Mouse (Mus musculus): Measurements from ENCODE around the gene Amot. TPM values are rescaled to one million over a fixed set of nuclear protein-coding genes. Genes with fewer than 3 reads are reported as not detected.

Amot gene
- polyA plus RNA-seq, 1 experiment from 2014 or later = 14.3 TPM

DNA sequence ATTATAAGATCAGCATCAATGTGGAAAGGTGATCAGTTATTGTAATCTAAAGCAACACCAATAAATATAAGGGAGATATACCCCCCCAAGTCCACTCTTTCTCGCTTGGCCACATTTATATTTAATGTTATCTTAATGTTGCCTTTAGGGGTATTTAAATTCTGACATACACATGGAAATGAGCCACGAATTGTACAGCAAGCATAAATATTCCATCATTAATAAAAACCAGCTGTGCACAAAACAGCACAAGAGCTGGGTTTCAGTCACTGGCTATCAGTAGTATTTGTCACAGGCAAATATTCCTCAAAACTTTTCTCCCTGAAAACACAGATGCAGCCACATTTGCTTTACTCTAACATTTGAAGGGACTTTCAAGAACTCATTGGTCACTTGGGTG, 5.9 kb downstream of the Amot start:
- Histone ChIP-seq H3K27ac (no peak overlapping the region), H3K4me3 (no peak overlapping the region), H3K36me3 (no peaks in the 10 kb centered on the region), H3K9me3 (no peaks in the 10 kb centered on the region), H3K27me3 (ENCODE audit: insufficient read depth, poor library complexity, severe bottlenecking) (no peaks in the 10 kb centered on the region), H3K4me1 (replicated peaks) (peaks cover 7% of the 10 kb centered on the region; the same call in 1 of the 2 replicates)
- DNase-seq (ENCODE audit: low spot score) = no peak
- WGBS = 63% methylated on average over 2 of the region's 2 CpGs

DNA sequence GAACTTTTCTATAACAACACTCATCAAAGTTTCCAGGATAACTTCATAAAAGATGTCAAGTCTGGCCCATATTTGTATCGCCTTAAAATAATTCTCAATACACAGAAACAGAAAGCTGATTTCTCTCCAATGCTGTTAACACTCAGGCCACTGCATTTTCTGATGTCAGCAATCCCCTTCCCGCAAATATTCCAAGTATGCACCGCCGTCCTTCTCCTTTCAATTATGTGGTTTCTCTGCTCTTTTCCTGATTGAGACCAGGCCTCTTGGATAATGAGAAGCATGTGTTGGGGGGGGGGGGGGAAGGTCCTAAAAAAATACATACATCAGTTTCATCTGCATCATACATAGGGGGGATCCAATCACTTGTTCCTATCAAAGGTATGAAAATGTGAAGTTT, 6.3 kb downstream of the Amot start:
- H3K27me3 ChIP-seq (ENCODE audit: insufficient read depth, poor library complexity, severe bottlenecking) = no peaks in the 10 kb centered on the region
- 74% methylated on average over 4 of the region's 4 CpGs for WGBS
- no peak overlapping the region for H3K27ac ChIP-seq
- no peaks in the 10 kb centered on the region for H3K36me3 ChIP-seq
- H3K4me1 ChIP-seq (replicated peaks) = peaks cover 7% of the 10 kb centered on the region; the same call in 1 of the 2 replicates
- DNase-seq (ENCODE audit: low spot score) = no peak
- no peak overlapping the region for H3K4me3 ChIP-seq
- no peaks in the 10 kb centered on the region for H3K9me3 ChIP-seq

DNA sequence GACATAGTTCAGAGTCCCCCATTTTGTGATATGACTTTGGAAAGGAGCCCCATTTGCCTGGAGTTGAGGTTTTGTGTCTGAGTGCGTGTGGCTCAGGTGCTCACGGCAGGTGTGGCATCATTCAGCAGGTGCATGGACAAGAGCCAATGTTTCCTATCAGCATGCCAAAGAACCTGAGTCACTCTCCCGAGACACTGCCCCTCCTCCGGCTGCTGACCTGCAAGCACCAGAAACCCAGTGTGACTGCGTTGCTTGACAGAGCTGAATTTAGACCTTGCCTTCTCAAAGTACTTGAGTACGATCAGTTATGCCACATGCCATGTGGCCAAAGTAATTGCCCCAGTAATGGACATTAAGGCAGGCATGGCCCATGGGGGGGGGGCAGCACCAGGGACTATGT, 7.5 kb downstream of the Amot start:
- no peak for DNase-seq (ENCODE audit: low spot score)
- Histone ChIP-seq H3K27me3 (ENCODE audit: insufficient read depth, poor library complexity, severe bottlenecking) (no peaks in the 10 kb centered on the region), H3K4me3 (no peak overlapping the region), H3K36me3 (no peaks in the 10 kb centered on the region), H3K27ac (no peak overlapping the region), H3K9me3 (no peaks in the 10 kb centered on the region), H3K4me1 (replicated peaks) (peaks cover 6% of the 10 kb centered on the region; the same call in 1 of the 2 replicates)
- WGBS = 87% methylated on average over 6 of the region's 6 CpGs

DNA sequence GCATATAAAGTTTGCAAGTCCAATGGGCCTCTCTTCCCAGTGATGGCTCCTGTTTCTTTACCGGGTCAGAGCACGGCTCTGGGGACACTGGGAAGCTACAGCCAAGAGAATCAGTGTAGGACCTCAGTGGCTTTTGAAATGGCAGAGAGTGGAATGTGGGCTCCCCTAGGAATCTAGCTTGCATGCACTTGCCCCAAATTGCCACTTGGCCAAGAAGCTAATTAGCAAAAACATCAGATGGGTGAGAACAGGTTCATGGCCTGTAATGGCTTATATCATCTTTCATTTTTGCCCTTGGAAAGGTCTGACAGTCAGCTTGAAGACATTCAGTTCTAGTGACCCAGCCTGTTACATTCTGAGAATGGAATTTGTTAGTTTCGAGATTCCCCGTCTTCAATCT, 9.6 kb downstream of the Amot start:
- DNase-seq (ENCODE audit: low spot score) = no peak
- Histone ChIP-seq H3K4me3 (no peak overlapping the region), H3K9me3 (no peaks in the 10 kb centered on the region), H3K36me3 (no peaks in the 10 kb centered on the region), H3K27me3 (ENCODE audit: insufficient read depth, poor library complexity, severe bottlenecking) (no peaks in the 10 kb centered on the region), H3K27ac (no peak overlapping the region), H3K4me1 (replicated peaks) (no peaks in the 10 kb centered on the region)
- 83% methylated on average over 4 of the region's 4 CpGs for WGBS

DNA sequence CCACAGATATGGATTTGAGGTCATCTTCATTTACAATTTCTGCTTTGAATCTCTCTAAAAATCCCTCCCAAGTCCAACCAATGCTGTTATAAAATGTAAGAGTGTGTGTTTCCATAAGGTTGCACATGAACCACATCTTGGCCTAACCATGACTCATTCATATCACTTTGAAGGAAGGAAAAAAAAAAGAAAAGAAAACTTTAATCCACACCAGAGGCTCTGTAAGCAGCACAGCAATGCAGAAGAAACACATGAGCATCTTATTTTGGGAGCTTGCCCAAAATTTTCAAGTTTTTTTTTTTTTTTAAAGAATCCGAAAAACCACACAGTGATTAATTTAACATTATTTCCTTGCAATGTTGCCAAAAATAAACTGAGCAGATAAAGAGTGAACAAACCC, 14.2 kb downstream of the Amot start:
- H3K9me3 ChIP-seq = no peaks in the 10 kb centered on the region
- peaks cover 11% of the 10 kb centered on the region for H3K36me3 ChIP-seq
- H3K4me3 ChIP-seq = no peak overlapping the region
- H3K4me1 ChIP-seq (replicated peaks) = no peaks in the 10 kb centered on the region
- no peak for DNase-seq (ENCODE audit: low spot score)
- 86% methylated on average over 1 of the region's 1 CpGs for WGBS
- H3K27ac ChIP-seq = no peak overlapping the region
- no peaks in the 10 kb centered on the region for H3K27me3 ChIP-seq (ENCODE audit: insufficient read depth, poor library complexity, severe bottlenecking)

DNA sequence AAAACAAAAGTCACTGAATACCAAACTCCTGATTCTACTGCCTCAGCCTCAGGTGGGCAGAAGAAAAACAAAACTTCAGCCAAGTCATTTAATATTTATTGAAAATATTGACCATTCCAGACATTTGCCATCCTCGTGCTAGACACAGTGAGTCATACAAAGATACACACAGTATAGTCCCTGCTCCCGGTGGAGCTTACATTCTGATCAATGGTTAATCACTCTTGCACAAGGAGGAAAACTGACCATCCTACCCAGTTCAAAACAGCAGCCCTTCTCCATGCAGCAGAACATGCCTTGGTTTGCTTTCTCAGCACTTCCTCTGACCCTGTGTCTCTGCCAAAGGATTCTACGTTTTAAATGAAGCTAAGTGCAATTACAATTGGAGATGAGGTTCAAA, 14.6 kb downstream of the Amot start:
- 74% methylated on average over 3 of the region's 3 CpGs for WGBS
- DNase-seq (ENCODE audit: low spot score) = no peak
- H3K9me3 ChIP-seq = no peaks in the 10 kb centered on the region
- H3K4me1 ChIP-seq (replicated peaks) = no peaks in the 10 kb centered on the region
- no peak overlapping the region for H3K4me3 ChIP-seq
- peaks cover 11% of the 10 kb centered on the region for H3K36me3 ChIP-seq
- no peak overlapping the region for H3K27ac ChIP-seq
- H3K27me3 ChIP-seq (ENCODE audit: insufficient read depth, poor library complexity, severe bottlenecking) = no peaks in the 10 kb centered on the region

DNA sequence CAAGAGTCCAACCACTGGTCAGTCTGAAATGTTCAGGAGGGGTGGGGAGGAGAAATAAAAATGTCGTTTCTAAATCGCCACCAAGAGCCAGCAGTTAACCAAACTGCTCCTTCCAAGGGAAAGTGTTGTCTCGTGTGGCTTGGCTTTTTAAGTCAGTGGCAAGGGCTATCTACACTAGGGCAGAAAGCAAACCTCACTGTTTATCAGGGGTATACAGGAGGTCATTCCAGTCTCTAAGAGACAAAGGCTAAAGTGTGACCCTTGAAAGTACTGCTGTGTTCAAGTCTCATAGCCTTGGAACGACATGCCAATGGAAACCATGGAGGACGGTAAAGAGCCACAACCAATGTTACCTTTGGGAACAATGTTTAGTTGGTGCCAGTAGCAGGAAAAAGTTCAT, 15.0 kb downstream of the Amot start:
- 89% methylated on average over 5 of the region's 5 CpGs for WGBS
- no peaks in the 10 kb centered on the region for H3K27me3 ChIP-seq (ENCODE audit: insufficient read depth, poor library complexity, severe bottlenecking)
- no peak overlapping the region for H3K27ac ChIP-seq
- H3K36me3 ChIP-seq = peaks cover 11% of the 10 kb centered on the region
- H3K4me3 ChIP-seq = no peak overlapping the region
- no peaks in the 10 kb centered on the region for H3K9me3 ChIP-seq
- no peaks in the 10 kb centered on the region for H3K4me1 ChIP-seq (replicated peaks)
- DNase-seq (ENCODE audit: low spot score) = no peak

DNA sequence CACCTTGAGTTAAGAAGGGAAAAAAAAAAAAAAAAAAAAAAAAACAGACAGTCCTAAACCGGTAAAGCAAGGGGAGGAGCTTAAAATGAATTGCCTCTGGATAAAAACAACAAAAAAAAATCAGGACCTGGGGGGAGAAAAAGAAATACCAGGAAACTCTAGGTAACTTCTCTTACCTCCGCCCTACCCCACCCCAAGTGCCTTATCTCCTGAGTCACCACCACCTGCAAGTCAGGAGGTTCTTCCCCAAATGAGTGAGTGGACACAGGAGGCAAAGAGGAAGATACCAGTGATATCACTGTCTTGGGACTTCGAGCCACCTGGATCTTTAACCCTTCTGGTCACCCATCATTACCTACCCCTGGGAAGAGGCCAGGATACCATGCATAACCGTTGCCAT, 19.5 kb downstream of the Amot start:
- no peak for DNase-seq (ENCODE audit: low spot score)
- Histone ChIP-seq H3K4me1 (replicated peaks) (no peaks in the 10 kb centered on the region), H3K27me3 (ENCODE audit: insufficient read depth, poor library complexity, severe bottlenecking) (no peaks in the 10 kb centered on the region), H3K4me3 (no peak overlapping the region), H3K27ac (no peak overlapping the region), H3K9me3 (no peaks in the 10 kb centered on the region), H3K36me3 (peaks cover 11% of the 10 kb centered on the region)
- 70% methylated on average over 4 of the region's 4 CpGs for WGBS

DNA sequence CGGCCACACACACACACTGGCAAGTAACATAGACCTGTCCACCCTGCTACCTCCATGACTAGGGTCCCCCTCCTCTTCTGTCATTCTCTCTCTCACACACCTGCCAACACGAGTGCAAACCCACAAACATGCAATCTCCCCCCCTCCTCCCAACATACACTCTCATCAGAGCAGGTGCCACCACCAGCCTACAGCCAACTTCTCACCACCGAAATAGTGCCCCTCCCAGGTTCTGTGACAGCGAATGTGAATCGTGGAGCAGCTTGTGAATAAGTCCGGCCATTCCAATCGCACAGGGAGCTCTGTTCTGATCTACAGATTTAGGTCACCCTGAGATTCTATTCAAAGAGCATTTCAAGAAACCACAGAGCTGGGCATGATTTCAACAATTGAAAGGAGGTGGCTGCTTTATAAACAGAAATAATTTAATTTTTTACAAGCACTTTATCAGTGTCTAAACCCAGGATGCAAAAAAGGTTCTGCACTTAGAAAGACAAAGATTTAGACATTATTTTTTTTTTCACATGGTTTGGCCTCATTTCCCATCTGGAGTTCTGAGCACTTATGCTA, 21.4 kb downstream of the Amot start:
- Histone ChIP-seq H3K4me1 (replicated peaks) (no peaks in the 10 kb centered on the region), H3K36me3 (peaks cover 11% of the 10 kb centered on the region), H3K4me3 (no peak overlapping the region), H3K27me3 (ENCODE audit: insufficient read depth, poor library complexity, severe bottlenecking) (no peaks in the 10 kb centered on the region), H3K9me3 (no peaks in the 10 kb centered on the region), H3K27ac (no peak overlapping the region)
- DNase-seq (ENCODE audit: low spot score) = no peak
- 91% methylated on average over 7 of the region's 7 CpGs for WGBS

DNA sequence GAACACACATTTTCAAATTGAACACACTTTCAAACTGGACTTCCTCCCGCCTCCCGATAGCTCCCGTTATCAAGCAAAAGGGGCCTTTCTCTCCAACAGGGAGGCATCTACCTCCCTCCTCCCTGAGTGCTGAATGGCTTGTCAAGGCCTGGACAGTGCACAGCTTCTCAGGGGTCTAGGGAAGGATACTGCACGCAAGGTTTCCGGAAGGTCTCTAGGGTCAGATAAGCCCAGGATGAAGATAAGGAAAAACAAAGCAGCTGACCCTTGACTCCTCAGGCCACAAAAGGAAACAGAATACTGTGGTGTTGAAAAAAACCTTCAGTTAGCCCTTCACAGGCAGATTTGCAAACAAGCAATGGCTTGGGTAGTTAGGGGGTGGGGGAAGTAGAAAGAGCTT, 22.6 kb downstream of the Amot start:
- H3K27ac ChIP-seq = no peak overlapping the region
- H3K4me1 ChIP-seq (replicated peaks) = no peaks in the 10 kb centered on the region
- no peak for DNase-seq (ENCODE audit: low spot score)
- H3K9me3 ChIP-seq = no peaks in the 10 kb centered on the region
- H3K36me3 ChIP-seq = peaks cover 9% of the 10 kb centered on the region
- peaks cover 7% of the 10 kb centered on the region; the same call in 1 of the 2 replicates for H3K27me3 ChIP-seq (ENCODE audit: insufficient read depth, poor library complexity, severe bottlenecking)
- H3K4me3 ChIP-seq = no peak overlapping the region
- 65% methylated on average over 5 of the region's 5 CpGs for WGBS

DNA sequence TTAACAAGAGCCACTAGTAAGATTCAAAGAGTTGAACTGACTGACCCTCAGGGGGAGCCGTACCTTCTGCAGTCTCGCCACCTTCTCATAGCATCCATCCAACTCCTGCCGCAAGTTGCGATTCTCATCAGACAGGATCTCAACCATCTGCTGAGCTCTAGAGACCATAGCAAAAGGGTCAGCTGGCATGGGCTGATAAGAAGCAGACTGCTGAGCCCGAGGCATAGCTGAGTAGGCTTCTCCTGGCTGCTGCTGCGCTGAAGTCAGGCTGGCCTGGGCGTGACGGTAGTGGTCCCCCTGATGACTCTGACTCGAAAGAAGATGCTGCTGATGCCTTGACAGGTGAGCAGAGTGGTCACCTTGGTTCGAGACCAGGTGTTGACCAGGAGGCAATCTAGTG, 25.0 kb downstream of the Amot start:
- WGBS = 76% methylated on average over 10 of the region's 10 CpGs
- H3K4me3 ChIP-seq = no peak overlapping the region
- no peak for DNase-seq (ENCODE audit: low spot score)
- peaks cover 7% of the 10 kb centered on the region; the same call in 1 of the 2 replicates for H3K27me3 ChIP-seq (ENCODE audit: insufficient read depth, poor library complexity, severe bottlenecking)
- peaks cover 9% of the 10 kb centered on the region; the same call in 1 of the 2 replicates for H3K36me3 ChIP-seq
- H3K4me1 ChIP-seq (replicated peaks) = no peaks in the 10 kb centered on the region
- no peaks in the 10 kb centered on the region for H3K9me3 ChIP-seq
- no peak overlapping the region for H3K27ac ChIP-seq

DNA sequence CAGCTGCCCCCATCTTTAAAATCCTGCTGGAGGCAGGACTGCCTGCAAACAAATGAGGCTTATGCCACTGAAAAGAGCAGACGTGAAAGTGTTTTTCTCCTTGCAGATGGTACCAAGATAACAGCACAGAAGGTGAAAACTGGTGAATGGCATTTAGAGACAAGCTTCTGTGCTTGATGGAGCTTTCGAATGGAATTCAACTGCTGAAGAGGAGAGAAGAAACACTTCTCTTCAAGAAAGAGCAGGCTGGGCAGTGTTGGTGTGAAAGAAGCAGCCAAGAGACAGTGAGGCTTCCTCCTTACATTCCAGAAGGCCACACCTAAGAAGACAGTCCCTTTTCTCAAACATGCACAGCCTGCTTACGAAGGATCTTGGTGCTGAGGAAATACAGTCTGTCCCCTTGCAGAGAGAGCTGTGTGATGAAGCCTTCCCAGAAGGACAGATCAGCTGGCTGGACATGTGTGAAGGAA, 27.2 kb downstream of the Amot start:
- H3K36me3 ChIP-seq = peaks cover 13% of the 10 kb centered on the region; the same call in 1 of the 2 replicates
- no peaks in the 10 kb centered on the region for H3K9me3 ChIP-seq
- no peak overlapping the region for H3K27ac ChIP-seq
- H3K4me3 ChIP-seq = no peak overlapping the region
- peaks cover 10% of the 10 kb centered on the region for H3K27me3 ChIP-seq (ENCODE audit: insufficient read depth, poor library complexity, severe bottlenecking)
- whole genome bisulfite sequencing = 66% methylated on average over 3 of the region's 3 CpGs
- DNase-seq (ENCODE audit: low spot score) = no peak
- no peaks in the 10 kb centered on the region for H3K4me1 ChIP-seq (replicated peaks)

DNA sequence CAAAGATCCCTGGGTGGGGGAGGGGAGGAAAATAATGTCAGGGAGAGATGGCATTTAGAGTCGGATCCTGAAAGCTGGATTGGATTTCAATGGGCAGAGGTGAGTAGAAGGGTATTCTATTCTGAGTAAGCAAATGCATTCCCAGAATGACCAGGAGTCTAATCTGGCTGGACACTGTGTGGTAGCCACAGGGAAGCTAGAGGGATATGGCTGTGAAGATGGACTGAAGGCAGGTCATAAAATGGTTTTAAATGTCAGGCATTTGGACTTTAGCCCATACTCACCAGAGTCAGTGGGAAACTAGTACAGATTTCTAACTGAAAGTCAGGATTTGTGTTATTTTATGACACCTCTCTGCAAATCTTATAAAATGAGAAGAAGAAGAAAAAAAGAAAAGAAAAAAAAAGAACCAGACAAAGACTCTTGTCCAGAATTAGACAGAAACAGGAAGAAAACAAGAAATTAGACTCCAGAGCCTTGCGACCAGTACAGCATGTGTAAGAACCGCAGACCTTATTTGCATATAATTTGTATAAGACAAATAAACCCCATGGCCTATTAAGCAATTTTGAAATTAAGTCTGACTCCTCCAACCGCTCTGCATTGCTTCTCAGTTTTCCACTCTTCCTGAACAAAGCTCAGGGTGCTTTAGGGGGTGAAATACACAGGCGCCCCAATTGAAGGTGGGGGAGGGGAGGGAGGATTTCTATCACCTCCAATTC, 27.8 kb downstream of the Amot start:
- Histone ChIP-seq H3K4me1 (replicated peaks) (no peaks in the 10 kb centered on the region), H3K36me3 (peaks cover 13% of the 10 kb centered on the region; the same call in 1 of the 2 replicates), H3K4me3 (no peak overlapping the region), H3K27ac (no peak overlapping the region), H3K27me3 (ENCODE audit: insufficient read depth, poor library complexity, severe bottlenecking) (peaks cover 10% of the 10 kb centered on the region), H3K9me3 (no peaks in the 10 kb centered on the region)
- 78% methylated on average over 5 of the region's 5 CpGs for WGBS
- no peak for DNase-seq (ENCODE audit: low spot score)
